Mouse (Mus musculus) liver, postnatal 0 days (tissue): ENCODE results near the gene Tmem131. TPM values are rescaled to one million over a fixed set of nuclear protein-coding genes. Genes with fewer than 3 reads are reported as not detected.

Source experiments
- ATAC-seq: fragments of 200-750 bp; cut with Nextera tagmentation; 2 replicates; pipeline ENCODE4 v1.8.0; 2017; ENCODE audit warnings: mild to moderate bottlenecking, moderate library complexity
- DNase-seq: peaks from one replicate; pipeline ENCODE4 v3.0.0-alpha.2; 2016
- H3K27ac ChIP-seq: fragments of 300-500 bp; sonication (generic); 2 replicates; pipeline ENCODE4 v1.5.1; 2014; ENCODE audit warnings: antibody characterized with exemption, moderate library complexity, mild to moderate bottlenecking, low read depth
- H3K27me3 ChIP-seq: fragments of 300-500 bp; sonication (generic); 2 replicates; pipeline ENCODE4 v1.6.1; 2014; ENCODE audit warnings: low read length, control low read depth, mixed read lengths; ENCODE audit not compliant: insufficient read depth
- H3K36me3 ChIP-seq: fragments of 300-500 bp; sonication (generic); replicated peaks from 2 replicates; pipeline ENCODE4 v1.6.1; 2014; ENCODE audit warnings: mild to moderate bottlenecking, control low read depth, low read length, moderate library complexity, mixed read lengths; ENCODE audit not compliant: insufficient read depth
- H3K4me1 ChIP-seq: fragments of 300-500 bp; sonication (generic); 2 replicates; pipeline ENCODE4 v1.6.1; 2014; ENCODE audit warnings: antibody characterized with exemption, mild to moderate bottlenecking, control low read depth; ENCODE audit not compliant: insufficient read depth
- H3K4me2 ChIP-seq: fragments of 300-500 bp; sonication (generic); 2 replicates; pipeline ENCODE4 v1.6.1; 2014; ENCODE audit warnings: low read depth, mild to moderate bottlenecking, low read length, moderate library complexity, mixed read lengths
- H3K4me3 ChIP-seq: fragments of 300-500 bp; sonication (generic); 2 replicates; pipeline ENCODE4 v1.5.1; 2014; ENCODE audit warnings: low read depth, low read length
- H3K9ac ChIP-seq: fragments of 300-500 bp; sonication (generic); replicated peaks from 2 replicates; pipeline ENCODE4 v1.6.1; 2014; ENCODE audit warnings: mild to moderate bottlenecking, moderate library complexity
- H3K9me3 ChIP-seq: fragments of 300-500 bp; sonication (generic); 2 replicates; pipeline ENCODE4 v1.6.1; 2016; ENCODE audit warnings: mild to moderate bottlenecking, control low read depth, low read length, mixed read lengths
- CTCF ChIP-seq: sonication (generic); IDR thresholded peaks from 2 replicates; pipeline ENCODE4 v1.5.1; 2016; ENCODE audit warnings: antibody characterized with exemption, low read depth
- EP300 ChIP-seq: IDR thresholded peaks from 2 replicates; pipeline ENCODE4 v1.6.1; 2016; ENCODE audit warnings: antibody characterized with exemption, low read depth, mild to moderate bottlenecking
- WGBS: fragments of 180-500 bp; shearing (Covaris S2); extraction: QIAGEN DNeasy Blood & Tissue Kit; methylation state at CpG from one replicate; pipeline ENCODE4 v1.1.7; 2014; ENCODE audit not compliant: insufficient replicate concordance; 5-methylcytosine and 5-hydroxymethylcytosine counted together
- polyA plus RNA-seq: library from polyadenylated mRNA; unstranded; fragments of >200 nt; fragmentation: Nextera tagmentation; extraction: Ambion mirVana; gene quantifications from 2 replicates; pipeline ENCODE4 v1.2.1, GENCODE M21; 2015

The Tmem131 gene
- polyA plus RNA-seq, 1 experiment from 2014 or later = 6.1 TPM

GRCm38 (mm10) chr1:36887172-36887571, 56.3 kb downstream of the Tmem131 start:
- Histone ChIP-seq H3K4me1 (peaks cover 13% of the 10 kb centered on the region), H3K36me3 (peaks cover 27% of the 10 kb centered on the region), H3K9me3 (no peaks in the 10 kb centered on the region), H3K9ac (no peak overlapping the region), H3K27ac (no peak overlapping the region), H3K4me3 (no peak overlapping the region), H3K4me2 (no peak overlapping the region), H3K27me3 (no peaks in the 10 kb centered on the region)
- DNase-seq (no peak), ATAC-seq (no peak)
- 85% methylated on average over 3 of the region's 3 CpGs for WGBS
- TF ChIP-seq EP300 (no peak), CTCF (no peak)

GRCm38 (mm10) chr1:36886489-36886888, 57.0 kb downstream of the Tmem131 start:
- Histone ChIP-seq H3K4me1 (peaks cover 12% of the 10 kb centered on the region), H3K4me3 (no peak overlapping the region), H3K36me3 (peaks cover 29% of the 10 kb centered on the region), H3K27ac (no peak overlapping the region), H3K9ac (no peak overlapping the region), H3K27me3 (no peaks in the 10 kb centered on the region), H3K4me2 (no peak overlapping the region), H3K9me3 (no peaks in the 10 kb centered on the region)
- DNase-seq (no peak), ATAC-seq (no peak)
- no peak for TF ChIP-seq EP300
- TF ChIP-seq CTCF = no peak
- WGBS = 90% methylated on average over 4 of the region's 4 CpGs

- ATAC-seq = no peak
- Histone ChIP-seq H3K27me3 (no peaks in the 10 kb centered on the region), H3K4me3 (no peak overlapping the region), H3K9me3 (no peaks in the 10 kb centered on the region), H3K9ac (no peak overlapping the region), H3K36me3 (peaks cover 48% of the 10 kb centered on the region), H3K4me2 (no peak overlapping the region), H3K27ac (no peak overlapping the region), H3K4me1 (peaks cover 14% of the 10 kb centered on the region)
- DNase-seq = no peak
- WGBS = 62% methylated on average over 3 of the region's 3 CpGs
- TF ChIP-seq CTCF (no peak), EP300 (no peak)
Observed at GRCm38 (mm10) chr1:36884536-36884935, 58.9 kb downstream of the Tmem131 start.

- Histone ChIP-seq H3K4me3 (no peak overlapping the region), H3K36me3 (peaks cover 49% of the 10 kb centered on the region), H3K27ac (no peak overlapping the region), H3K4me2 (no peak overlapping the region), H3K9me3 (no peaks in the 10 kb centered on the region), H3K4me1 (peaks cover 16% of the 10 kb centered on the region), H3K9ac (no peak overlapping the region), H3K27me3 (no peaks in the 10 kb centered on the region)
- ATAC-seq (no peak), DNase-seq (no peak)
- no peak for TF ChIP-seq CTCF
- no peak for TF ChIP-seq EP300
- WGBS = 48% methylated on average over 2 of the region's 2 CpGs
Observed at GRCm38 (mm10) chr1:36883805-36884204, 59.7 kb downstream of the Tmem131 start.

GRCm38 (mm10) chr1:36879154-36879553, 64.3 kb downstream of the Tmem131 start:
- Histone ChIP-seq H3K9ac (no peak overlapping the region), H3K4me1 (peaks cover 25% of the 10 kb centered on the region), H3K4me3 (no peak overlapping the region), H3K36me3 (peaks cover 38% of the 10 kb centered on the region), H3K27me3 (no peaks in the 10 kb centered on the region), H3K9me3 (no peaks in the 10 kb centered on the region), H3K4me2 (no peak overlapping the region), H3K27ac (no peak overlapping the region)
- TF ChIP-seq CTCF (no peak), EP300 (no peak)
- DNase-seq (no peak), ATAC-seq (peak; percentile 30; the same call in 1 of the 2 replicates)
- 27% methylated on average over 1 of the region's 1 CpGs for WGBS

- H3K4me2 ChIP-seq = no peak overlapping the region
- no peak overlapping the region for H3K4me3 ChIP-seq
- no peaks in the 10 kb centered on the region for H3K27me3 ChIP-seq
- H3K9me3 ChIP-seq = no peaks in the 10 kb centered on the region
- no peak overlapping the region for H3K9ac ChIP-seq
- DNase-seq (no peak), ATAC-seq (no peak)
- no peak overlapping the region for H3K27ac ChIP-seq
- peaks cover 32% of the 10 kb centered on the region for H3K36me3 ChIP-seq
- H3K4me1 ChIP-seq = peaks cover 20% of the 10 kb centered on the region
- TF ChIP-seq CTCF (no peak), EP300 (peak; percentile 74)
- 52% methylated on average over 1 of the region's 1 CpGs for WGBS
Observed at GRCm38 (mm10) chr1:36877126-36877525, 66.3 kb downstream of the Tmem131 start.
